14 mouse cellular contexts compared by ENCODE assay signal in genomic region chr2:150691481-150692170, GRCm38 (mm10). TPM values are rescaled to one million over a fixed set of nuclear protein-coding genes. Genes with fewer than 3 reads are reported as not detected.
"Had no signal": no experiment of that assay in that cellular context is flagged by ENCODE, and none has a peak within 500 bp of the region (broad histone marks: within the 10 kb centered on the region; RNA-seq: fewer than 3 reads in every experiment).

No protein-coding gene starts in this region.

- DNase-seq: lung, adult 18-20 months; lung, embryonic 14.5 days; lung, postnatal 10 days; lung, postnatal 4 days; midbrain, embryonic 14.5 days; right cerebral cortex, adult 18-20 months; right cerebral cortex, postnatal 25 days; right cerebral cortex, postnatal 4 days; spleen, adult 18-20 months; thymus, adult 18-20 months; thymus, postnatal 14 days; thymus, postnatal 36 days had no signal

RNA-seq across cellular contexts. Expression of gene Vsx1, which starts 2.5 kb away (rescaled TPM):
- total RNA-seq: megakaryocyte, adult 5-6 weeks; megakaryocyte-erythroid progenitor cell, adult 5-6 weeks had no signal
